Mouse (Mus musculus) heart, postnatal 0 days (tissue): ENCODE data around the gene Ctdnep1. TPM values are rescaled to one million over a fixed set of nuclear protein-coding genes. Genes with fewer than 3 reads are reported as not detected.

Source experiments
- ATAC-seq: fragments of 200-750 bp; cut with Nextera tagmentation; 2 replicates; pipeline ENCODE4 v1.8.0; 2017; ENCODE audit warnings: low read depth, moderate number of reproducible peaks, moderate library complexity; ENCODE audit not compliant: insufficient read depth
- DNase-seq: peaks from one replicate; pipeline ENCODE4 v3.0.0-alpha.2; 2016; ENCODE audit warnings: low spot score
- H3K27ac ChIP-seq: fragments of 300-500 bp; sonication (generic); 2 replicates; pipeline ENCODE4 v1.5.1; 2014; ENCODE audit warnings: low read depth, mild to moderate bottlenecking
- H3K27me3 ChIP-seq: fragments of 300-500 bp; sonication (generic); 2 replicates; pipeline ENCODE4 v1.6.1; 2014; ENCODE audit warnings: low read length, mixed read lengths; ENCODE audit not compliant: control insufficient read depth, insufficient read depth
- H3K36me3 ChIP-seq: fragments of 300-500 bp; sonication (generic); replicated peaks from 2 replicates; pipeline ENCODE4 v1.6.1; 2014; ENCODE audit warnings: low read length, mixed read lengths; ENCODE audit not compliant: control insufficient read depth, insufficient read depth
- H3K4me1 ChIP-seq: fragments of 300-500 bp; sonication (generic); 2 replicates; pipeline ENCODE4 v1.6.1; 2014; ENCODE audit warnings: antibody characterized with exemption; ENCODE audit not compliant: control insufficient read depth, insufficient read depth
- H3K4me2 ChIP-seq: fragments of 300-500 bp; sonication (generic); 2 replicates; pipeline ENCODE4 v1.6.1; 2014; ENCODE audit warnings: low read depth, mild to moderate bottlenecking, low read length, moderate library complexity
- H3K4me3 ChIP-seq: fragments of 300-500 bp; sonication (generic); 2 replicates; pipeline ENCODE4 v1.5.1; 2014; ENCODE audit warnings: low read depth, low read length
- H3K9ac ChIP-seq: fragments of 300-500 bp; sonication (generic); replicated peaks from 2 replicates; pipeline ENCODE4 v1.6.1; 2014; ENCODE audit warnings: low read depth, low read length, mixed read lengths
- H3K9me3 ChIP-seq: fragments of 300-500 bp; sonication (generic); replicated peaks from 2 replicates; pipeline ENCODE4 v1.6.1; 2016; ENCODE audit warnings: low read length; ENCODE audit not compliant: control insufficient read depth
- CTCF ChIP-seq: IDR thresholded peaks from 2 replicates; pipeline ENCODE4 v1.5.1; 2016; ENCODE audit warnings: antibody characterized with exemption, control low read depth, low read depth
- EP300 ChIP-seq: IDR thresholded peaks from 2 replicates; pipeline ENCODE4 v1.6.1; 2016; ENCODE audit warnings: antibody characterized with exemption, low read depth
- WGBS: fragments of 180-500 bp; shearing (Covaris S2); extraction: QIAGEN DNeasy Blood & Tissue Kit; methylation state at CpG from one replicate; pipeline ENCODE4 v1.1.7; 2014; 5-methylcytosine and 5-hydroxymethylcytosine counted together
- polyA plus RNA-seq: library from polyadenylated mRNA; unstranded; fragments of >200 nt; fragmentation: Nextera tagmentation; extraction: Ambion mirVana; gene quantifications from 2 replicates; pipeline ENCODE4 v1.2.1, GENCODE M21; 2015
- total RNA-seq: library from RNA; depleted of rRNA; stranded (reverse); fragments of >200 nt; gene quantifications from 2 replicates; pipeline ENCODE4 v1.2.3, GENCODE M21; 2014; ENCODE audit warnings: low replicate concordance

Gene Ctdnep1
- total and polyA plus RNA-seq, 2 experiments from 2014 or later: 24.8 to 45.6 TPM

- ATAC-seq: no peak
- H3K27ac ChIP-seq: peak overlapping the region; percentile 94
- DNase-seq: no peak
- H3K27me3 ChIP-seq: no peaks in the 10 kb centered on the region
- peak overlapping the region; percentile 60 for H3K4me3 ChIP-seq
- TF ChIP-seq CTCF (no peak), EP300 (no peak)
- H3K4me1 ChIP-seq: peaks cover 11% of the 10 kb centered on the region
- H3K36me3 ChIP-seq: peaks cover 38% of the 10 kb centered on the region
- 83% methylated on average over 18 of the region's 18 CpGs for WGBS
- H3K4me2 ChIP-seq: peak overlapping the region; percentile 62
- peak overlapping the region; percentile 50 for H3K9ac ChIP-seq
- no peaks in the 10 kb centered on the region for H3K9me3 ChIP-seq
Measured at GRCm38 (mm10) chr11:69945997-69946891, 34.7 kb upstream of the Ctdnep1 start.

- peak overlapping the region; percentile 50 for H3K9ac ChIP-seq
- peaks cover 34% of the 10 kb centered on the region for H3K36me3 ChIP-seq
- H3K4me3 ChIP-seq: peak overlapping the region; percentile 60
- ATAC-seq (peak; percentile 68), DNase-seq (peak; percentile 77)
- no peaks in the 10 kb centered on the region for H3K27me3 ChIP-seq
- H3K27ac ChIP-seq: peak overlapping the region; percentile 94
- H3K4me2 ChIP-seq: peak overlapping the region; percentile 62
- H3K9me3 ChIP-seq: no peaks in the 10 kb centered on the region
- H3K4me1 ChIP-seq: peaks cover 11% of the 10 kb centered on the region
- WGBS: 4% methylated on average over 29 of the region's 29 CpGs
- TF ChIP-seq CTCF (no peak), EP300 (peak; percentile 67; the same call in 1 of the 2 replicates)
Measured at GRCm38 (mm10) chr11:69947337-69948065, 33.5 kb upstream of the Ctdnep1 start.

GRCm38 (mm10) chr11:69948066-69948762 lies 32.7 kb upstream of the Ctdnep1 start, which contains the start of gene Slc2a4:
TSS of gene Slc2a4 (minus strand) at chr11:69948188.
- Histone ChIP-seq H3K4me2 (peak within 1 kb of the TSS; percentile 62), H3K4me1 (peaks cover 11% of the 10 kb centered on the region), H3K9me3 (no peaks in the 10 kb centered on the region), H3K4me3 (peak within 1 kb of the TSS; percentile 60), H3K27ac (peak within 1 kb of the TSS; percentile 94), H3K9ac (peak within 1 kb of the TSS; percentile 50), H3K36me3 (peaks cover 27% of the 10 kb centered on the region), H3K27me3 (no peaks in the 10 kb centered on the region)
- under 1% methylated on average over 34 of the region's 34 CpGs for WGBS
- TF ChIP-seq CTCF (no peak), EP300 (no peak; the same call in 1 of the 2 replicates)
- ATAC-seq: peak; percentile 90
- peak; percentile 94 for DNase-seq

GRCm38 (mm10) chr11:69948763-69949150 lies 32.2 kb upstream of the Ctdnep1 start:
- H3K27me3 ChIP-seq: no peaks in the 10 kb centered on the region
- peaks cover 11% of the 10 kb centered on the region for H3K4me1 ChIP-seq
- H3K36me3 ChIP-seq: peaks cover 22% of the 10 kb centered on the region
- H3K27ac ChIP-seq: peak overlapping the region; percentile 94
- ATAC-seq (peak; percentile 49), DNase-seq (peak; percentile 95)
- WGBS: 1% methylated on average over 14 of the region's 14 CpGs
- no peak overlapping the region for H3K9ac ChIP-seq
- TF ChIP-seq CTCF (peak; percentile 96), EP300 (0 out of 2 replicates have a peak, but pooled peaks have one; percentile 78)
- peak overlapping the region; percentile 62 for H3K4me2 ChIP-seq
- no peaks in the 10 kb centered on the region for H3K9me3 ChIP-seq
- peak overlapping the region; percentile 60 for H3K4me3 ChIP-seq
